Mouse (Mus musculus) lung, postnatal 0 days (tissue): ENCODE data around the gene Wdfy4.

Source experiments
- CTCF ChIP-seq: IDR thresholded peaks from 2 replicates; pipeline ENCODE4 v1.5.1; 2016; ENCODE audit warnings: antibody characterized with exemption, mild to moderate bottlenecking
- EP300 ChIP-seq: IDR thresholded peaks from 2 replicates; pipeline ENCODE4 v1.6.1; 2016; ENCODE audit warnings: antibody characterized with exemption, mild to moderate bottlenecking, control low read depth

- no peak for TF ChIP-seq CTCF
- no peak for TF ChIP-seq EP300
Observed at GRCm38 (mm10) chr14:33225235-33225634, 39.9 kb upstream of the Wdfy4 start.
